Mouse (Mus musculus): Measurements from ENCODE around the gene Myh6. TPM values are rescaled to one million over a fixed set of nuclear protein-coding genes. Genes with fewer than 3 reads are reported as not detected.

Myh6 gene
- 0.38 and 0.41 TPM in 2 replicates for polyA plus RNA-seq (2016; fragmentation: Nextera tagmentation; extraction: Ambion mirVana)

GRCm38 (mm10) chr14:54966320-54966977 lies at the start of gene Myh6:
Gene Myh6 (minus strand): TSS chr14:54966927.
- Histone ChIP-seq H3K9me3 (no peaks in the 10 kb centered on the region), H3K27ac (no peak within 1 kb of the TSS), H3K4me1 (no peaks in the 10 kb centered on the region), H3K36me3 (replicated peaks) (no peaks in the 10 kb centered on the region), H3K4me3 (no peak within 1 kb of the TSS), H3K27me3 (ENCODE audit: poor library complexity, severe bottlenecking) (no peaks in the 10 kb centered on the region)
- WGBS = 68% methylated on average over 7 of the region's 7 CpGs
- no peak for DNase-seq (ENCODE audit: extremely low spot score, low spot score)

- Histone ChIP-seq H3K27me3 (ENCODE audit: poor library complexity, severe bottlenecking) (no peaks in the 10 kb centered on the region), H3K4me1 (peaks cover 15% of the 10 kb centered on the region), H3K36me3 (replicated peaks) (peaks cover 36% of the 10 kb centered on the region), H3K27ac (peak overlapping the region; percentile 87), H3K4me3 (peak overlapping the region; percentile 80), H3K9me3 (no peaks in the 10 kb centered on the region)
- WGBS = under 1% methylated on average over 17 of the region's 17 CpGs
- DNase-seq (ENCODE audit: extremely low spot score, low spot score) = no peak
Measured at GRCm38 (mm10) chr14:55015767-55016111, 49.0 kb upstream of the Myh6 start.

- peaks cover 30% of the 10 kb centered on the region for H3K36me3 ChIP-seq (replicated peaks)
- under 1% methylated on average over 36 of the region's 36 CpGs for WGBS
- H3K4me1 ChIP-seq = peaks cover 15% of the 10 kb centered on the region
- no peaks in the 10 kb centered on the region for H3K9me3 ChIP-seq
- peak; percentile 97 for DNase-seq (ENCODE audit: extremely low spot score, low spot score)
- peak within 1 kb of the TSS; percentile 94 for H3K27ac ChIP-seq
- peak within 1 kb of the TSS; percentile 80 for H3K4me3 ChIP-seq
- no peaks in the 10 kb centered on the region for H3K27me3 ChIP-seq (ENCODE audit: poor library complexity, severe bottlenecking)
Measured at GRCm38 (mm10) chr14:55014991-55015766, 48.5 kb upstream of the Myh6 start, which contains the start of gene Ngdn. Gene Ngdn (plus strand): TSS chr14:55015454.

- H3K4me1 ChIP-seq = peaks cover 15% of the 10 kb centered on the region
- no peak for DNase-seq (ENCODE audit: extremely low spot score, low spot score)
- under 1% methylated on average over 27 of the region's 27 CpGs for WGBS
- H3K27ac ChIP-seq = peak overlapping the region; percentile 94
- peak overlapping the region; percentile 80 for H3K4me3 ChIP-seq
- H3K9me3 ChIP-seq = no peaks in the 10 kb centered on the region
- H3K27me3 ChIP-seq (ENCODE audit: poor library complexity, severe bottlenecking) = no peaks in the 10 kb centered on the region
- H3K36me3 ChIP-seq (replicated peaks) = peaks cover 24% of the 10 kb centered on the region
Measured at GRCm38 (mm10) chr14:55014591-55014990, 47.9 kb upstream of the Myh6 start.

GRCm38 (mm10) chr14:55011116-55011515 lies 44.4 kb upstream of the Myh6 start:
- no peaks in the 10 kb centered on the region for H3K9me3 ChIP-seq
- peaks cover 9% of the 10 kb centered on the region for H3K4me1 ChIP-seq
- no peak for DNase-seq (ENCODE audit: extremely low spot score, low spot score)
- no peak overlapping the region for H3K27ac ChIP-seq
- no peaks in the 10 kb centered on the region for H3K36me3 ChIP-seq (replicated peaks)
- H3K27me3 ChIP-seq (ENCODE audit: poor library complexity, severe bottlenecking) = no peaks in the 10 kb centered on the region
- WGBS = 57% methylated on average over 4 of the region's 4 CpGs
- H3K4me3 ChIP-seq = no peak overlapping the region

- H3K36me3 ChIP-seq (replicated peaks) = no peaks in the 10 kb centered on the region
- WGBS = 82% methylated on average over 8 of the region's 8 CpGs
- H3K4me1 ChIP-seq = peaks cover 17% of the 10 kb centered on the region
- no peak overlapping the region for H3K27ac ChIP-seq
- H3K9me3 ChIP-seq = no peaks in the 10 kb centered on the region
- no peak overlapping the region for H3K4me3 ChIP-seq
- H3K27me3 ChIP-seq (ENCODE audit: poor library complexity, severe bottlenecking) = no peaks in the 10 kb centered on the region
- no peak for DNase-seq (ENCODE audit: extremely low spot score, low spot score)
Measured at GRCm38 (mm10) chr14:55008417-55008816, 41.7 kb upstream of the Myh6 start.

- no peak for DNase-seq (ENCODE audit: extremely low spot score, low spot score)
- Histone ChIP-seq H3K4me1 (peaks cover 26% of the 10 kb centered on the region), H3K9me3 (no peaks in the 10 kb centered on the region), H3K4me3 (no peak overlapping the region), H3K36me3 (replicated peaks) (no peaks in the 10 kb centered on the region), H3K27ac (no peak overlapping the region), H3K27me3 (ENCODE audit: poor library complexity, severe bottlenecking) (no peaks in the 10 kb centered on the region)
- WGBS = 87% methylated on average over 9 of the region's 9 CpGs
Measured at GRCm38 (mm10) chr14:55007120-55007908, 40.6 kb upstream of the Myh6 start.

GRCm38 (mm10) chr14:55006541-55006940 lies 39.8 kb upstream of the Myh6 start:
- Histone ChIP-seq H3K36me3 (replicated peaks) (no peaks in the 10 kb centered on the region), H3K27ac (no peak overlapping the region), H3K4me3 (no peak overlapping the region), H3K27me3 (ENCODE audit: poor library complexity, severe bottlenecking) (no peaks in the 10 kb centered on the region), H3K4me1 (peaks cover 30% of the 10 kb centered on the region), H3K9me3 (no peaks in the 10 kb centered on the region)
- DNase-seq (ENCODE audit: extremely low spot score, low spot score) = no peak
- WGBS = 76% methylated on average over 3 of the region's 3 CpGs

- H3K27me3 ChIP-seq (ENCODE audit: poor library complexity, severe bottlenecking) = no peaks in the 10 kb centered on the region
- WGBS = 86% methylated on average over 8 of the region's 8 CpGs
- H3K4me1 ChIP-seq = peaks cover 30% of the 10 kb centered on the region
- no peaks in the 10 kb centered on the region for H3K9me3 ChIP-seq
- H3K36me3 ChIP-seq (replicated peaks) = no peaks in the 10 kb centered on the region
- no peak overlapping the region for H3K4me3 ChIP-seq
- no peak for DNase-seq (ENCODE audit: extremely low spot score, low spot score)
- no peak overlapping the region for H3K27ac ChIP-seq
Measured at GRCm38 (mm10) chr14:55005967-55006366, 39.2 kb upstream of the Myh6 start.

- DNase-seq (ENCODE audit: extremely low spot score, low spot score) = no peak
- H3K36me3 ChIP-seq (replicated peaks) = no peaks in the 10 kb centered on the region
- H3K4me1 ChIP-seq = peaks cover 30% of the 10 kb centered on the region
- H3K27me3 ChIP-seq (ENCODE audit: poor library complexity, severe bottlenecking) = no peaks in the 10 kb centered on the region
- H3K9me3 ChIP-seq = no peaks in the 10 kb centered on the region
- no peak overlapping the region for H3K4me3 ChIP-seq
- WGBS = 86% methylated on average over 2 of the region's 2 CpGs
- H3K27ac ChIP-seq = no peak overlapping the region
Measured at GRCm38 (mm10) chr14:55005506-55005905, 38.8 kb upstream of the Myh6 start.

GRCm38 (mm10) chr14:55003878-55004855 lies 37.4 kb upstream of the Myh6 start:
- Histone ChIP-seq H3K27me3 (ENCODE audit: poor library complexity, severe bottlenecking) (no peaks in the 10 kb centered on the region), H3K4me3 (no peak overlapping the region), H3K9me3 (no peaks in the 10 kb centered on the region), H3K4me1 (peaks cover 30% of the 10 kb centered on the region), H3K27ac (peak overlapping the region; percentile 76), H3K36me3 (replicated peaks) (no peaks in the 10 kb centered on the region)
- DNase-seq (ENCODE audit: extremely low spot score, low spot score) = no peak
- 74% methylated on average over 18 of the region's 18 CpGs for WGBS

- Histone ChIP-seq H3K27me3 (ENCODE audit: poor library complexity, severe bottlenecking) (no peaks in the 10 kb centered on the region), H3K27ac (0 out of 2 replicates have a peak overlapping the region, but pooled peaks have one; percentile 22), H3K4me1 (peaks cover 32% of the 10 kb centered on the region), H3K4me3 (no peak overlapping the region), H3K9me3 (no peaks in the 10 kb centered on the region), H3K36me3 (replicated peaks) (no peaks in the 10 kb centered on the region)
- 76% methylated on average over 7 of the region's 7 CpGs for whole genome bisulfite sequencing
- DNase-seq (ENCODE audit: extremely low spot score, low spot score) = no peak
Measured at GRCm38 (mm10) chr14:55002687-55003120, 36.0 kb upstream of the Myh6 start.
